Mouse (Mus musculus): ENCODE measurements around the gene Pim3. TPM values are rescaled to one million over a fixed set of nuclear protein-coding genes. Genes with fewer than 3 reads are reported as not detected.

Pim3 gene
- 48.2 and 85.1 TPM in 2 replicates for polyA plus RNA-seq (2012; rRNA removed; ENCODE audit: low replicate concordance)

GRCm38 (mm10) chr15:88861772-88862622 lies at the start of gene Pim3:
Gene Pim3 (plus strand): TSS chr15:88862186.

GRCm38 (mm10) chr15:88819026-88819905 lies 42.7 kb upstream of the Pim3 start, which contains the start of the genes Alg12 and Creld2:
Gene Alg12 (minus strand): TSS chr15:88819318.
Gene Creld2 (plus strand): TSS chr15:88819646.

Other genes starting within 250 kb of the Pim3 start
- gene Brd1, start 128.0 kb upstream of the Pim3 start, polyA plus RNA-seq (2012; rRNA removed; ENCODE audit: low replicate concordance) = 8.2 and 21.8 TPM in 2 replicates
- gene Zbed4, start 110.5 kb upstream of the Pim3 start, polyA plus RNA-seq (2012; rRNA removed; ENCODE audit: low replicate concordance) = 2.9 and 8.5 TPM in 2 replicates
- gene Alg12, start 42.9 kb upstream of the Pim3 start, polyA plus RNA-seq (2012; rRNA removed; ENCODE audit: low replicate concordance) = 18.6 and 24.9 TPM in 2 replicates
- gene Creld2, start 42.5 kb upstream of the Pim3 start, polyA plus RNA-seq (2012; rRNA removed; ENCODE audit: low replicate concordance) = 21.7 and 48.7 TPM in 2 replicates
- not detected in 2 replicates for gene Ttll8, start 92.2 kb downstream of the Pim3 start, polyA plus RNA-seq (2012; rRNA removed; ENCODE audit: low replicate concordance)
- gene Mlc1, start 116.8 kb downstream of the Pim3 start, polyA plus RNA-seq (2012; rRNA removed; ENCODE audit: low replicate concordance) = 0.17 TPM in 1 of 2 replicates, not detected in the other
- not detected in 2 replicates for gene Mov10l1, start 120.7 kb downstream of the Pim3 start, polyA plus RNA-seq (2012; rRNA removed; ENCODE audit: low replicate concordance)
- gene Panx2, start 197.5 kb downstream of the Pim3 start, polyA plus RNA-seq (2012; rRNA removed; ENCODE audit: low replicate concordance) = 0.33 TPM in 1 of 2 replicates, not detected in the other
- 33.3 and 53.5 TPM in 2 replicates for gene Trabd, start 212.9 kb downstream of the Pim3 start, polyA plus RNA-seq (2012; rRNA removed; ENCODE audit: low replicate concordance)
- gene Selenoo, start 226.9 kb downstream of the Pim3 start, polyA plus RNA-seq (2012; rRNA removed; ENCODE audit: low replicate concordance) = 40.9 and 49.5 TPM in 2 replicates

Measured in subcutaneous adipose tissue, adult 2 months (tissue).